Mouse (Mus musculus) embryo, embryonic 11.5 days (tissue): ENCODE data around the gene Krt4.

Experiments
- DNase-seq: peaks from one replicate; pipeline ENCODE4 v3.0.0-alpha.2; 2012; ENCODE audit warnings: low read depth, low spot score

Gene Krt4

DNA sequence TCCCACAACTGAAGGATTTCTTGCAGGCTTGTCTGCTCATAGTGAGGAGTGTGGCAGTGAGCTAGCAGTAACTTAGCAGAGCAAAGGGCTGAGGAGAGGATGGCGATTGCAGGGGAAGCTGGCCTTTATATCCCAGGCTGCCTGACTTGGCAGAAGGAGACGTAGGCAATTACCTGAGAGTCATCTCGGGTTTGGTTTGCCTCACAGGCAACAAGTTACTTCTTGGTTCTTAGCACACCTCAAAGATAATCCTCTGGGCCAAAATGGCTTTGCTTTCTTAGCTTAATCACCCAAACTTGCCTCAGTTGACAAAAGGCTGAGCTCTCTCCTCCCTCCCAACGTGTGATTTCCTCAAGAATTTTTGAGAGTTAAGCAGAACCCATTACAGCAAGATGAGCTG is 31.7 kb downstream of the Krt4 start, which contains the start of gene Krt76:
Gene Krt76, minus strand, starts transcription at position 101 of the 400 bp plus-strand sequence.
- no peak for DNase-seq

- DNase-seq = no peak
These were observed 44.8 kb downstream of the Krt4 start for GRCm38 (mm10) chr15:101879776-101880175.

DNA sequence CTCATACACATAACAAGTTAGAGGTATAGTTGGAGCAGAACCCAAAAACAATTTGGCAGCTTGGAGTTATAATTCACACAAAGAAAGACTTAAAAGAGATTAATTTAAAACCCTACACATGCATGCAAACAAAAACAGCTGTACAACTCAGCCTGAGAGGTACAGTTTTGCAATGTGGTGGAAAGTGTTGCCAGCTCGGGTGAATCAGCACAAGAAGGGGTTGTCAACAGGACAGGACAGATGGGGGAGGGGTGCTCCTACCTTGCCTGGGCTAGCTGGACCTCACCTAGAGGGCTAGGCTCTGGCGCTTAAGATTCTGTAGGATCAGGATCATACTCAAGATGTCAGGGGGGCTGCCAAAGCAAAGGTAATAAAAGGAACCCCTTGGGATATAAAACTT is 46.5 kb downstream of the Krt4 start:
- DNase-seq = no peak

DNA sequence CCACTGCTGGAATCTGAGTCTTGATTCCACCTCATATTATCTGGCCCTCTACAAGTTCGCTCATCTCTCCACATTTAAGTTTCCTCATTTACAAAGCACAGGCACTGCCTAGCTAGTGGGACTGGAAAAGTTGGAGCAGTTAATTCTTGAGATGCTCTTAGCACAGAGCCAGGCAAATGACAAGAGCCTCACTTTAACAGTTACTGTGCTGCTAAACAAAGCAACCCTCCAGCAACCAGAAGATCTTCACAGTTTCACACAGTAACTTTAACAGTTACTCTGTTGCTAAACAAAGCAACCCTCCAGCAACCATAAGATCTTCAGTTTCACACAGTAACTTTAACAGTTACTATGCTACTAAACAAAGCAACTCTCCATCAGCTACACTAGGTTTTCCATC is 50.2 kb downstream of the Krt4 start:
- DNase-seq = no peak

DNA sequence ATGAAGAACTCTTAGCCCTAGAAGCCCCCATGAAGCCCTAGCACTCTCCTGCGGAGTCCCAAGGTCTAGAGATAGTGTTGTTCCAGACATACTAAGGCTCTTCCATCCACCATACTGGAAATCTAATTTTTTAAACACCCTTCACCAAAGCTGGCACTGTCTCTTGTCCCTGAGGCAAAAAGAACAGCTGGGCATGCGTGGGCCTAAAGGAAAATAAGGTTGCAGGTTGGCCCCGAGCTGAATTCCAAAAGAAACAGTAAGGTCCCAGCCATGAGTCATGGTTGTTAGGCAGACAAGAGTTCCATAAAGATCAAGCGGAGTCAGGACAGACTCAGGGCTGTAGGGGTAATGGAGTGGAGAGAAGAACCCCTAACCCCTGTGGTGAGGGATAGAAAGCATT is 51.3 kb downstream of the Krt4 start:
- no peak for DNase-seq

DNA sequence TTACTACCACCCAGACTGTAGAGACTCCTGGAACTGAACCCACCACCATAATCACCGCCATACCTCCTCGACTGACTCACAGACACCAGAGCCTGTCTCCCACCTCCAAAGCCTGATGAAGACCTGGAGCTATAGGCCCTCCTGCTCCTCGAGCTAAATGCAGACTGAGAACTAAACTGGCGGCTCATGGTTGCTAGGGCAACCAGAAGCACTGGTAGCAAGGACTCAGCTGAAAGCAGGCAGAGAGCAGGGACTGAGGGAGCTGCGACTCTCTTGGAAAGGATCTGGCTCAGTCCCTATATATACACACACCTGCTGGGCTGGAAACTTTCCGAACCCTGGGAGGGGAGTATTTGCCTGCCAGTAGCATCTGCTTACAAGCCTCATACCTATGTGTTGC is 55.1 kb downstream of the Krt4 start, which contains the start of gene Krt77:
Gene Krt77, minus strand, starts transcription at position 275 of the 400 bp plus-strand sequence.
- no peak for DNase-seq
